Mouse (Mus musculus) cerebellum, adult 2 months (tissue): Measurements from ENCODE around the gene Trmt13.

Experiments
- CTCF ChIP-seq: fragments of 200-500 bp; IDR thresholded peaks from 2 replicates; pipeline ENCODE4 v1.5.1; 2011; ENCODE audit warnings: low read depth, mild to moderate bottlenecking, control low read depth, low read length, moderate library complexity, borderline replicate concordance; ENCODE audit not compliant: insufficient read depth
- POLR2A ChIP-seq: fragments of 200-500 bp; IDR thresholded peaks from 2 replicates; pipeline ENCODE4 v1.6.1; 2011; ENCODE audit warnings: low read length, control low read depth, borderline replicate concordance; ENCODE audit not compliant: insufficient read depth

GRCm38 (mm10) chr3:116653278-116653945 is 39.0 kb upstream of the Trmt13 start:
- no peak for TF ChIP-seq CTCF
- no peak for TF ChIP-seq POLR2A
